In the genomic region with DNA sequence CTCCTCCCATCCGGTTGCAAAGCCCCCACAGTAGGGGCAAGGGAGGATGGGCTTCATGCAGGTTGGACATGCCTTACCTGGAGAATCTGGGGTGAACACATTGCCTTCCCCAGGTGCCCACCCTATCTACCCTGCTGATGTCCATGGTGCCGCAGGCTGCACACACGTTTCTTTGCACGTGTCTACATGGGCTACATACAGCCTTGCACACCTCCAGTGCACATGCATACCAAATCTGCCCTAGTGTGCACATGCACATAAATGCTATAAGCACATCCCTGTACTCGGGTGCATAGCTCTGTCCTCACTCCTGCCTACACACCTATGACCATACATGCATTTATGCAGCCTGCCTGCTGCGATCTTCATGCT, we compare ENCODE assay signal across 9 mouse cellular contexts. TPM values are rescaled to one million over a fixed set of nuclear protein-coding genes. Genes with fewer than 3 reads are reported as not detected.
DNase-seq lines count a peak whose midpoint lies in the region; ATAC-seq and TF ChIP-seq lines count a peak whose summit lies in the region.
"Had no signal": no experiment of that assay in that cellular context is flagged by ENCODE, and none has a peak within 500 bp of the region (broad histone marks: within the 10 kb centered on the region; RNA-seq: fewer than 3 reads in every experiment).

No protein-coding gene starts in this region.

- H3K4me2 ChIP-seq in lung, embryonic 14.5 days, result peak overlapping the region; percentile 100; the same call in 1 of the 2 replicates
- H3K4me2 ChIP-seq in lung, postnatal 0 days (replicated peaks; ENCODE audit: low read depth, low read length), result no peak overlapping the region
- peak overlapping the region; percentile 59 for H3K4me2 ChIP-seq in forebrain, embryonic 15.5 days (replicated peaks)
- H3K4me2 ChIP-seq in limb, embryonic 11.5 days (ENCODE audit: low read depth, severe bottlenecking), result peak overlapping the region; percentile 98

- no peaks in the 10 kb centered on the region for H3K36me3 ChIP-seq in lung, embryonic 14.5 days (ENCODE audit: insufficient read depth)
- H3K36me3 ChIP-seq in lung, postnatal 0 days (ENCODE audit: insufficient read depth, low read length), result no peaks in the 10 kb centered on the region
- no peaks in the 10 kb centered on the region for H3K36me3 ChIP-seq in forebrain, embryonic 15.5 days
- H3K36me3 ChIP-seq in limb, embryonic 11.5 days (ENCODE audit: control insufficient read depth, insufficient read depth, low read length), result no peaks in the 10 kb centered on the region

- TF ChIP-seq CTCF in lung, embryonic 14.5 days (IDR thresholded peaks at IDR 0.05; ENCODE audit: low read depth), result no peak
- TF ChIP-seq CTCF in lung, postnatal 0 days (IDR thresholded peaks at IDR 0.05), result no peak
- no peak for TF ChIP-seq CTCF in olfactory bulb, adult 2 months (IDR thresholded peaks at IDR 0.05; ENCODE audit: insufficient read depth, low read depth, low read length)

- H3K27ac ChIP-seq in lung, embryonic 14.5 days (ENCODE audit: low read depth), result no peak overlapping the region
- H3K27ac ChIP-seq in lung, postnatal 0 days (ENCODE audit: low read length), result no peak overlapping the region
- no peak overlapping the region for H3K27ac ChIP-seq in forebrain, embryonic 15.5 days (replicated peaks)
- no peak overlapping the region for H3K27ac ChIP-seq in limb, embryonic 11.5 days (replicated peaks; ENCODE audit: low read depth, low read length)
- no peak overlapping the region for H3K27ac ChIP-seq in olfactory bulb, adult 2 months (ENCODE audit: insufficient read depth, low read depth, low read length)

- H3K9me3 ChIP-seq in lung, embryonic 14.5 days (ENCODE audit: low read depth, low read length), result no peaks in the 10 kb centered on the region
- no peaks in the 10 kb centered on the region for H3K9me3 ChIP-seq in lung, postnatal 0 days (ENCODE audit: low read length)
- no peaks in the 10 kb centered on the region for H3K9me3 ChIP-seq in forebrain, embryonic 15.5 days
- no peaks in the 10 kb centered on the region for H3K9me3 ChIP-seq in limb, embryonic 11.5 days (ENCODE audit: control insufficient read depth, low read length)

- H3K27me3 ChIP-seq in lung, embryonic 14.5 days (ENCODE audit: insufficient read depth, low read length), result peaks cover 38% of the 10 kb centered on the region
- H3K27me3 ChIP-seq in lung, postnatal 0 days (replicated peaks; ENCODE audit: insufficient read depth, low read length), result peaks cover 24% of the 10 kb centered on the region
- peaks cover 3% of the 10 kb centered on the region; the same call in 1 of the 2 replicates for H3K27me3 ChIP-seq in forebrain, embryonic 15.5 days
- peaks cover 32% of the 10 kb centered on the region for H3K27me3 ChIP-seq in limb, embryonic 11.5 days (ENCODE audit: control insufficient read depth, insufficient read depth, low read length)

- ATAC-seq in lung, embryonic 14.5 days (ENCODE audit: insufficient read depth), result no peak
- no peak for ATAC-seq in lung, postnatal 0 days
- ATAC-seq in forebrain, embryonic 15.5 days (replicated peaks), result no peak
- no peak for ATAC-seq in limb, embryonic 11.5 days (ENCODE audit: insufficient number of reproducible peaks, low FRiP score, low TSS enrichment, low read depth)
- ATAC-seq: Patski had no signal

- TF ChIP-seq POLR2A in olfactory bulb, adult 2 months (IDR thresholded peaks at IDR 0.05; ENCODE audit: insufficient read depth, low read depth, low read length), result no peak

- peak overlapping the region; percentile 64; the same call in 1 of the 2 replicates for H3K4me3 ChIP-seq in lung, embryonic 14.5 days (ENCODE audit: low read depth, low read length)
- no peak overlapping the region for H3K4me3 ChIP-seq in lung, postnatal 0 days (ENCODE audit: low read depth, low read length)
- peak overlapping the region; percentile 78 for H3K4me3 ChIP-seq in forebrain, embryonic 15.5 days
- peak overlapping the region; percentile 61 for H3K4me3 ChIP-seq in limb, embryonic 11.5 days (ENCODE audit: low read depth, low read length)
- peak overlapping the region; percentile 65 for H3K4me3 ChIP-seq in olfactory bulb, adult 2 months (ENCODE audit: insufficient read depth, low read depth, low read length)
- H3K4me3 ChIP-seq: myocyte had no signal

- DNase-seq in lung, embryonic 14.5 days, result no peak
- no peak for DNase-seq in lung, postnatal 0 days (ENCODE audit: low spot score)
- no peak for DNase-seq in limb, embryonic 11.5 days (ENCODE audit: low spot score)
- no peak for DNase-seq in right cerebral cortex, adult 18-20 months
- DNase-seq in layer of hippocampus, adult 11-12 months (ENCODE audit: low spot score), result no peak

- H3K4me1 ChIP-seq in lung, embryonic 14.5 days (ENCODE audit: insufficient read depth), result no peaks in the 10 kb centered on the region
- H3K4me1 ChIP-seq in lung, postnatal 0 days (ENCODE audit: insufficient read depth, low read depth, low read length), result peaks cover 4% of the 10 kb centered on the region; the same call in 1 of the 2 replicates
- peaks cover 46% of the 10 kb centered on the region for H3K4me1 ChIP-seq in forebrain, embryonic 15.5 days
- H3K4me1 ChIP-seq in limb, embryonic 11.5 days (ENCODE audit: control insufficient read depth, insufficient read depth, low read length), result peaks cover 9% of the 10 kb centered on the region; the same call in 1 of the 2 replicates
- peaks cover 33% of the 10 kb centered on the region for H3K4me1 ChIP-seq in olfactory bulb, adult 2 months (ENCODE audit: control insufficient read depth, insufficient read depth, low read length)

- WGBS in lung, embryonic 14.5 days, result 61% methylated on average over 6 of the region's 6 CpGs
- WGBS in lung, postnatal 0 days, result 71% methylated on average over 5 of the region's 6 CpGs
- WGBS in forebrain, embryonic 15.5 days, result 47% methylated on average over 6 of the region's 6 CpGs
- WGBS in limb, embryonic 11.5 days, result 67% methylated on average over 6 of the region's 6 CpGs
- 62% methylated on average over 6 of the region's 6 CpGs for WGBS in olfactory bulb, adult 2 months

- no peak overlapping the region for H3K9ac ChIP-seq in lung, embryonic 14.5 days
- no peak overlapping the region for H3K9ac ChIP-seq in lung, postnatal 0 days (replicated peaks; ENCODE audit: low read depth)
- peak overlapping the region; percentile 77 for H3K9ac ChIP-seq in forebrain, embryonic 15.5 days (replicated peaks)
- no peak overlapping the region for H3K9ac ChIP-seq in limb, embryonic 11.5 days (ENCODE audit: low read length)

- TF ChIP-seq EP300 in lung, postnatal 0 days (IDR thresholded peaks at IDR 0.05), result no peak

RNA-seq across cellular contexts. Expression of gene Rtn4r, which starts 1.1 kb away (rescaled TPM):
- polyA plus RNA-seq in lung, embryonic 14.5 days (2014; fragmentation: Nextera tagmentation; extraction: Ambion mirVana), result 1.3 and 1.7 TPM in 2 replicates
- 0.17 and 0.23 TPM in 2 replicates for polyA plus RNA-seq in lung, postnatal 0 days (2015; fragmentation: Nextera tagmentation; extraction: Ambion mirVana)
- 18.1 and 21.9 TPM in 2 replicates for polyA plus RNA-seq in forebrain, embryonic 15.5 days (2015; fragmentation: Nextera tagmentation; extraction: Ambion mirVana)
- polyA plus RNA-seq in limb, embryonic 11.5 days (2014; fragmentation: Nextera tagmentation; extraction: Ambion mirVana), result 4.5 and 7.4 TPM in 2 replicates
- polyA plus RNA-seq in olfactory bulb, adult 2 months (2012; ENCODE audit: insufficient read depth, insufficient read length, low replicate concordance, missing spikeins), result not detected in 2 replicates

RNA-seq across cellular contexts. Expression of gene Prodh, which starts 38.5 kb away (rescaled TPM):
- 14.8 and 17.5 TPM in 2 replicates for polyA plus RNA-seq in lung, embryonic 14.5 days (2014; fragmentation: Nextera tagmentation; extraction: Ambion mirVana)
- 10.6 and 11.0 TPM in 2 replicates for polyA plus RNA-seq in lung, postnatal 0 days (2015; fragmentation: Nextera tagmentation; extraction: Ambion mirVana)
- polyA plus RNA-seq in forebrain, embryonic 15.5 days (2015; fragmentation: Nextera tagmentation; extraction: Ambion mirVana), result 2.9 and 3.7 TPM in 2 replicates
- polyA plus RNA-seq in limb, embryonic 11.5 days (2014; fragmentation: Nextera tagmentation; extraction: Ambion mirVana), result 15.0 and 15.9 TPM in 2 replicates
- not detected in 2 replicates for polyA plus RNA-seq in olfactory bulb, adult 2 months (2012; ENCODE audit: insufficient read depth, insufficient read length, low replicate concordance, missing spikeins)
